Comparison of ENCODE assay signal across 7 mouse cellular contexts in the genomic region with DNA sequence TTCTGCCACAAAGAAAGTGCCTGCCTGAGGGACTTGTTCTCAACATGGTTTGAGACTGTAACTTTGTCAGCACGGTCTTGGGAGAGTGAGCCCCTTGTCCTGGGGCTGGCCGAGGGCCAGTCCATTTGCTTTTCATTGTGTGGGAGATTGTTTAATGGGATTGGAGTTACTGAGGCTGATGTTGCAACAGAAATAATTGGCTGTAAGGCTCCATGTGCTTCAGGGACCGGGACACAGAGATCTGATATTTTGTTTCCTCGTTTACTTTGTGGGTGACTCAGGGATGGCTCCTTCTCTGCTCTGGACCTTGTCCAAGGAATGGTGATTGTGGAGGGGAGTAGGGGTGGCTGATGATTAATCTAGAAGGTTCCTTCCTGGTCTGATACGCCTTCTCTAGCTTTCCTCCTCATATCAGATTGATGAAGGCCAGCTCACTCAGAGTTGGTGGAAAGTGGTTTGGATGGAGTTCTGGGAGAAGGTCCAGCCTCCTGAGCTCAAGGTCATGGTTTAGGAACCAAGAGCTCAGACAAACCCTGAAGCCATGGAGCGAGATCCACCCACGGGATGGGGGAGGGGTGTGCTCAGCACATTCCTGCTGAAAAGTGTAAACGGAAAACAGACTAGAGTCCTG. TPM values are rescaled to one million over a fixed set of nuclear protein-coding genes. Genes with fewer than 3 reads are reported as not detected.
DNase-seq lines count a peak whose midpoint lies in the region; ATAC-seq and TF ChIP-seq lines count a peak whose summit lies in the region.

No protein-coding gene starts in this region.

- TF ChIP-seq CTCF in Patski (IDR thresholded peaks at IDR 0.05): no peak
- TF ChIP-seq CTCF in brain, embryonic 14.5 days (IDR thresholded peaks at IDR 0.05; ENCODE audit: borderline replicate concordance, extremely low read depth, insufficient read depth, insufficient read length): no peak

- intact Hi-C loops in left cerebral cortex, postnatal 36 days (cut with DNase I): no loop called here

- no peak overlapping the region for H3K9ac ChIP-seq in intestine, embryonic 16.5 days (ENCODE audit: low read depth, low read length)

- in situ Hi-C loops in Patski (cut with MboI; ENCODE audit: low pct_unique_long_range_greater_than_20kb): loop anchor here (5.0 kb wide), 1 partner anchor 76 kb away; no protein-coding TSS in a partner anchor

- no peak overlapping the region for H3K4me2 ChIP-seq in intestine, embryonic 16.5 days (ENCODE audit: low read depth, low read length)

- peak; percentile 82 for DNase-seq in Patski (ENCODE audit: low read depth, low spot score)
- peak; percentile 65 for DNase-seq in brain, embryonic 14.5 days (ENCODE audit: low read depth)
- DNase-seq in ovary, adult 18-20 months (ENCODE audit: low spot score): peak; percentile 82
- no peak for DNase-seq in left cerebral cortex, postnatal 36 days (ENCODE audit: low spot score in 2 of 2)
- DNase-seq in frontal cortex, postnatal 36 days (ENCODE audit: low spot score in 2 of 2): no peak

- no peaks in the 10 kb centered on the region for H3K9me3 ChIP-seq in intestine, embryonic 16.5 days (ENCODE audit: control insufficient read depth, low read length)

- H3K27ac ChIP-seq in intestine, embryonic 16.5 days (ENCODE audit: low read length): peak overlapping the region; percentile 77

- POLR2A ChIA-PET in Patski (lab: Charles Lee): interaction anchor here (0.7 to 1.0 kb wide), 2 partner anchors 11 to 96 kb away, joined by 3 to 5 read pairs; no protein-coding TSS in a partner anchor

- H3K4me1 ChIP-seq in intestine, embryonic 16.5 days (ENCODE audit: control insufficient read depth, insufficient read depth, low read length): peaks cover 8% of the 10 kb centered on the region; the same call in 1 of the 2 replicates

- H3K4me3 ChIP-seq in intestine, embryonic 16.5 days (ENCODE audit: low read length): no peak overlapping the region

- TF ChIP-seq POLR2A in brain, embryonic 14.5 days (IDR thresholded peaks at IDR 0.05; ENCODE audit: borderline replicate concordance, extremely low read depth, insufficient read depth, insufficient read length, poor library complexity, severe bottlenecking): no peak

- 36% methylated on average over 8 of the region's 8 CpGs for WGBS in intestine, embryonic 16.5 days

- peak; percentile 83 for ATAC-seq in Patski
- ATAC-seq in intestine, embryonic 16.5 days: peak; percentile 94
- ATAC-seq in megakaryocyte, adult 5-6 weeks (ENCODE audit: poor library complexity, severe bottlenecking): no peak

- CTCF ChIA-PET in Patski (lab: Charles Lee): no interaction called here

- H3K36me3 ChIP-seq in intestine, embryonic 16.5 days (ENCODE audit: control insufficient read depth, insufficient read depth, low read length): no peaks in the 10 kb centered on the region

- no peaks in the 10 kb centered on the region for H3K27me3 ChIP-seq in Patski
- H3K27me3 ChIP-seq in intestine, embryonic 16.5 days (replicated peaks; ENCODE audit: control insufficient read depth, insufficient read depth, low read length): no peaks in the 10 kb centered on the region

RNA-seq across cellular contexts. Expression of a gene that starts 56.3 kb away (rescaled TPM):
- polyA plus RNA-seq in Patski (2021): 0.09 TPM
- 11.9 and 17.2 TPM in 2 replicates for polyA plus RNA-seq in brain, embryonic 14.5 days (2012; rRNA removed)
- 12.7 and 15.1 TPM in 2 replicates for polyA plus RNA-seq in intestine, embryonic 16.5 days (2015; fragmentation: Nextera tagmentation; extraction: Ambion mirVana)
- 1 to 10 TPM; 5.7 to 8.3 TPM for total RNA-seq in left cerebral cortex, postnatal 36 days (2021)
- total RNA-seq in megakaryocyte, adult 5-6 weeks (2015): not detected in 2 replicates
- 0.04 TPM in 1 of 2 replicates, not detected in the other for total RNA-seq in megakaryocyte, adult 5-6 weeks (2017)

RNA-seq across cellular contexts. Expression of a gene that starts 60.0 kb away (rescaled TPM):
- polyA plus RNA-seq in Patski (2021): 5.2 TPM
- 1.5 and 2.1 TPM in 2 replicates for polyA plus RNA-seq in brain, embryonic 14.5 days (2012; rRNA removed)
- 21.0 and 21.4 TPM in 2 replicates for polyA plus RNA-seq in intestine, embryonic 16.5 days (2015; fragmentation: Nextera tagmentation; extraction: Ambion mirVana)
- total RNA-seq in left cerebral cortex, postnatal 36 days (2021): 1 to 10 TPM in 1 of 2 experiments, under 1 TPM in 1; 0.72 to 1.1 TPM
- total RNA-seq in megakaryocyte, adult 5-6 weeks (2015): 0.84 and 1.5 TPM in 2 replicates
- 2.7 and 3.0 TPM in 2 replicates for total RNA-seq in megakaryocyte, adult 5-6 weeks (2017)

Comparison
In these comparisons a context has a peak if more than half of its experiments do, and no peak if none do; other contexts are left out.
1. DNase-seq: peak in Patski (single experiment), brain, embryonic 14.5 days (single experiment) and ovary, adult 18-20 months (single experiment); none in left cerebral cortex, postnatal 36 days (0 of 2) and frontal cortex, postnatal 36 days (0 of 2).
2. RNA of a gene that starts 56.3 kb away (polyA plus RNA-seq): 11.9 to 17.2 TPM in brain, embryonic 14.5 days and 12.7 to 15.1 TPM in intestine, embryonic 16.5 days; 0.09 TPM in Patski (single experiment); every median in the first group is over 10 times any median in the second.